Mouse (Mus musculus) MEL (cell line): ENCODE measurements at regions not wholly inside any gene's neighbourhood (a gene's known extent, or its start where the extent isn't known, plus 50 kb on each side); places are given as distances from the start of the nearest gene placed in this dataset.

Source experiments
- DNase-seq: peaks from one replicate; pipeline ENCODE4 v3.0.0; 2011; ENCODE audit warnings: low read depth, low spot score
- H3K27ac ChIP-seq: 2 replicates; pipeline ENCODE4 v1.5.1; 2012; ENCODE audit warnings: low read depth, mild to moderate bottlenecking, control low read depth, low read length, moderate library complexity; ENCODE audit not compliant: control insufficient read depth
- H3K27me3 ChIP-seq, 2 experiments: fragments of 150-350 bp in 1 of 2; sonication (generic) in 1 of 2; 2 replicates each; pipeline ENCODE4 v1.6.1; 2012; ENCODE audit warnings: low read length in 2 of 2, mild to moderate bottlenecking in 2 of 2, improper control_type of control experiment in 1 of 2, moderate library complexity in 1 of 2; ENCODE audit not compliant: insufficient read depth in 2 of 2, control insufficient read depth in 1 of 2
- H3K36me3 ChIP-seq, 2 experiments: 2 replicates each; pipeline ENCODE4 v1.6.1; 2012 to 2014; ENCODE audit warnings: low read length in 2 of 2, improper control_type of control experiment in 1 of 2, inconsistent platforms in 1 of 2, mild to moderate bottlenecking in 1 of 2; ENCODE audit not compliant: insufficient read depth in 2 of 2, control insufficient read depth in 1 of 2
- H3K4me1 ChIP-seq, 2 experiments: fragments of 150-350 bp in 1 of 2; sonication (generic) in 1 of 2; 2 replicates each; pipeline ENCODE4 v1.6.1; 2012; ENCODE audit warnings: low read length in 2 of 2, improper control_type of control experiment in 1 of 2, mild to moderate bottlenecking in 1 of 2; ENCODE audit not compliant: insufficient read depth in 2 of 2, control insufficient read depth in 1 of 2
- H3K4me3 ChIP-seq, 2 experiments: fragments of 150-350 bp in 1 of 2; sonication (generic) in 1 of 2; 2 replicates each; pipeline ENCODE4 v1.5.1; 2012; ENCODE audit warnings: low read depth in 2 of 2, low read length in 2 of 2, mild to moderate bottlenecking in 2 of 2, moderate library complexity in 2 of 2, control low read depth in 1 of 2, improper control_type of control experiment in 1 of 2; ENCODE audit not compliant: control insufficient read depth in 1 of 2, insufficient read depth in 1 of 2
- H3K79me2 ChIP-seq: 2 replicates; pipeline ENCODE4 v1.6.1; 2012; ENCODE audit warnings: mild to moderate bottlenecking, low read length, moderate library complexity; ENCODE audit not compliant: control insufficient read depth, poor library complexity, insufficient read depth
- H3K9ac ChIP-seq: 2 replicates; pipeline ENCODE4 v1.6.1; 2012; ENCODE audit warnings: low read depth, mild to moderate bottlenecking, control low read depth, low read length, moderate library complexity; ENCODE audit not compliant: control insufficient read depth, poor library complexity, severe bottlenecking
- H3K9me3 ChIP-seq: fragments of 150-350 bp; sonication (generic); replicated peaks from 2 replicates; pipeline ENCODE4 v1.6.1; 2012; ENCODE audit warnings: mild to moderate bottlenecking, low read length, improper control_type of control experiment, moderate library complexity; ENCODE audit not compliant: insufficient read depth
- BHLHE40 ChIP-seq: IDR thresholded peaks from 2 replicates; pipeline ENCODE4 v1.6.1; 2012; ENCODE audit warnings: low read depth, mild to moderate bottlenecking, inconsistent platforms, low read length, improper control_type of control experiment, borderline replicate concordance
- CHD1 ChIP-seq: IDR thresholded peaks from 2 replicates; pipeline ENCODE4 v1.6.1; 2012; ENCODE audit warnings: low read depth, mild to moderate bottlenecking, inconsistent platforms, low read length, improper control_type of control experiment
- CHD2 ChIP-seq: IDR thresholded peaks from 2 replicates; pipeline ENCODE4 v1.6.1; 2011; ENCODE audit warnings: low read length, improper control_type of control experiment
- CTCF ChIP-seq, 3 experiments: IDR thresholded peaks in 2 of 3; conservative IDR thresholded peaks in 1 of 3; 2 replicates each; pipeline ENCODE4 v1.5.1; 2011 to 2012; ENCODE audit warnings: low read length in 3 of 3, low read depth in 2 of 3, mild to moderate bottlenecking in 2 of 3, improper control_type of control experiment in 1 of 3, inconsistent platforms in 1 of 3, mixed read lengths in 1 of 3, moderate library complexity in 1 of 3; ENCODE audit not compliant: control insufficient read depth in 1 of 3, insufficient read depth in 1 of 3, poor library complexity in 1 of 3, severe bottlenecking in 1 of 3
- E2F4 ChIP-seq: IDR thresholded peaks from 2 replicates; pipeline ENCODE4 v1.6.1; 2011; ENCODE audit warnings: low read depth, low read length, improper control_type of control experiment, borderline replicate concordance
- ETS1 ChIP-seq: IDR thresholded peaks from 2 replicates; pipeline ENCODE4 v1.6.1; 2012; ENCODE audit warnings: low read depth, mild to moderate bottlenecking, inconsistent platforms, low read length, improper control_type of control experiment, moderate library complexity
- GABPA ChIP-seq: IDR thresholded peaks from 2 replicates; pipeline ENCODE4 v1.6.1; 2012; ENCODE audit warnings: low read depth, mild to moderate bottlenecking, inconsistent platforms, low read length, improper control_type of control experiment, moderate library complexity
- GATA1 ChIP-seq: IDR thresholded peaks from 2 replicates; pipeline ENCODE4 v1.6.1; 2011; ENCODE audit warnings: low read depth, low read length, improper control_type of control experiment
- HCFC1 ChIP-seq: IDR thresholded peaks from 2 replicates; pipeline ENCODE4 v1.6.1; 2012; ENCODE audit warnings: low read depth, mild to moderate bottlenecking, inconsistent platforms, low read length, improper control_type of control experiment, moderate library complexity
- KAT2A ChIP-seq: conservative IDR thresholded peaks from 2 replicates; pipeline ENCODE4 v1.6.1; 2012; ENCODE audit warnings: low read depth, low read length, improper control_type of control experiment, inconsistent platforms
- MAFK ChIP-seq: IDR thresholded peaks from 2 replicates; pipeline ENCODE4 v1.6.1; 2011; ENCODE audit warnings: low read depth, mild to moderate bottlenecking, low read length, improper control_type of control experiment, borderline replicate concordance
- MAZ ChIP-seq: IDR thresholded peaks from 2 replicates; pipeline ENCODE4 v1.6.1; 2012; ENCODE audit warnings: low read depth, mild to moderate bottlenecking, inconsistent platforms, low read length, improper control_type of control experiment
- MXI1 ChIP-seq: IDR thresholded peaks from 2 replicates; pipeline ENCODE4 v1.6.1; 2011; ENCODE audit warnings: mild to moderate bottlenecking, low read depth, low read length, improper control_type of control experiment
- NELFE ChIP-seq: IDR thresholded peaks from 2 replicates; pipeline ENCODE4 v1.6.1; 2011; ENCODE audit warnings: low read depth, low read length, improper control_type of control experiment
- RAD21 ChIP-seq: IDR thresholded peaks from 2 replicates; pipeline ENCODE4 v1.6.1; 2011; ENCODE audit warnings: mild to moderate bottlenecking, low read depth, low read length, improper control_type of control experiment
- RCOR1 ChIP-seq: IDR thresholded peaks from 2 replicates; pipeline ENCODE4 v1.6.1; 2012; ENCODE audit warnings: low read depth, mild to moderate bottlenecking, inconsistent platforms, low read length, improper control_type of control experiment
- SMC3 ChIP-seq: IDR thresholded peaks from 2 replicates; pipeline ENCODE4 v1.6.1; 2011; ENCODE audit warnings: low read depth, low read length, improper control_type of control experiment
- TAL1 ChIP-seq: IDR thresholded peaks from 2 replicates; pipeline ENCODE4 v1.6.1; 2012; ENCODE audit warnings: mild to moderate bottlenecking, inconsistent platforms, low read length, moderate library complexity, mixed read lengths
- UBTF ChIP-seq: IDR thresholded peaks from 2 replicates; pipeline ENCODE4 v1.6.1; 2012; ENCODE audit warnings: low read depth, mild to moderate bottlenecking, inconsistent platforms, low read length, improper control_type of control experiment, moderate library complexity, borderline replicate concordance; ENCODE audit not compliant: insufficient read depth
- USF1 ChIP-seq: IDR thresholded peaks from 2 replicates; pipeline ENCODE4 v1.6.1; 2014; ENCODE audit warnings: low read depth, mild to moderate bottlenecking, inconsistent platforms, low read length, improper control_type of control experiment, moderate library complexity
- ZC3H11A ChIP-seq: IDR thresholded peaks from 2 replicates; pipeline ENCODE4 v1.6.1; 2012; ENCODE audit warnings: low read depth, mild to moderate bottlenecking, inconsistent platforms, low read length, improper control_type of control experiment
- ZKSCAN1 ChIP-seq: IDR thresholded peaks from 2 replicates; pipeline ENCODE4 v1.6.1; 2012; ENCODE audit warnings: low read depth, mild to moderate bottlenecking, inconsistent platforms, low read length, improper control_type of control experiment, moderate library complexity

- Histone ChIP-seq H3K4me1 (no peaks in the 10 kb centered on the region), H3K9ac (no peak overlapping the region), H3K79me2 (no peaks in the 10 kb centered on the region), H3K9me3 (no peaks in the 10 kb centered on the region), H3K27ac (no peak overlapping the region), H3K27me3 (no peaks in the 10 kb centered on the region; a peak in 1 of 4 replicates), H3K36me3 (no peaks in the 10 kb centered on the region), H3K4me3 (no peak overlapping the region)
- no peak for DNase-seq
- TF ChIP-seq HCFC1 (no peak), GABPA (no peak), UBTF (no peak), SMC3 (no peak), MAZ (no peak), ZKSCAN1 (no peak), CTCF (IDR thresholded peaks at IDR 0.05 in 2 of 3, conservative IDR thresholded peaks at IDR 0.05 in 1 of 3; ENCODE audit: control insufficient read depth in 1 of 3, insufficient read depth in 1 of 3, low read depth in 2 of 3, low read length in 3 of 3, poor library complexity in 1 of 3, severe bottlenecking in 1 of 3) (no peak), KAT2A (no peak), ZC3H11A (no peak), E2F4 (no peak), ETS1 (no peak)
Observed at GRCm38 (mm10) chr16:19032582-19032981, 155.7 kb downstream of the Hira start.

- Histone ChIP-seq H3K36me3 (no peaks in the 10 kb centered on the region), H3K27me3 (no peaks in the 10 kb centered on the region; a peak in 1 of 4 replicates), H3K4me1 (no peaks in the 10 kb centered on the region), H3K9me3 (no peaks in the 10 kb centered on the region), H3K9ac (no peak overlapping the region), H3K27ac (no peak overlapping the region), H3K79me2 (no peaks in the 10 kb centered on the region), H3K4me3 (no peak overlapping the region)
- DNase-seq = no peak
- TF ChIP-seq CHD1 (no peak), CHD2 (no peak), BHLHE40 (no peak), KAT2A (no peak), E2F4 (no peak), USF1 (no peak), MAZ (no peak), MAFK (no peak), MXI1 (no peak), ETS1 (no peak), NELFE (no peak), TAL1 (no peak), ZKSCAN1 (no peak), GATA1 (no peak), RAD21 (no peak), RCOR1 (no peak), HCFC1 (no peak)
Observed at GRCm38 (mm10) chr16:19035781-19036180, 158.9 kb downstream of the Hira start.
